Mouse (Mus musculus) kidney, embryonic 15.5 days (tissue): ENCODE measurements around the gene Mrps18b. TPM values are rescaled to one million over a fixed set of nuclear protein-coding genes. Genes with fewer than 3 reads are reported as not detected.

ENCODE experiments used
- microRNA counts: library from miRNA; unstranded; fragments of <30 nt; microRNA quantifications from one replicate; lab custom pipeline; 2016
- microRNA-seq: library from miRNA; unstranded; fragments of <30 nt; microRNA quantifications from one replicate; pipeline ENCODE4, GENCODE M21; 2016
- polyA plus RNA-seq: library from polyadenylated mRNA; unstranded; fragments of >200 nt; fragmentation: Nextera tagmentation; extraction: Ambion mirVana; gene quantifications from 2 replicates; pipeline ENCODE4 v1.2.1, GENCODE M21; 2015

Gene Mrps18b
- polyA plus RNA-seq, 1 experiment from 2014 or later = 89.4 TPM

MicroRNAs encoded within 50 kb of the gene (microRNA counts, 519-probe panel; counts per million panel counts)
- microRNA mmu-miR-1894-3p (lab: Ali Mortazavi, UCI) = 31.7 counts per million
- microRNA mmu-miR-1894-5p (lab: Ali Mortazavi, UCI) = 2,182 counts per million, percentile 23 among the panel's probes with 10 or more counts
- 2,207 counts per million, percentile 24 among the panel's probes with 10 or more counts for microRNA mmu-miR-877 (lab: Ali Mortazavi, UCI)

Small RNAs within 50 kb of the gene (microRNA-seq; reads per million reads assigned to microRNA genes)
- gene Gm28033 = not detected
- gene Mir1894 = not detected
- gene Mir877 = 39.5 reads per million, percentile 46 among the genes with 10 or more reads in this experiment

Other genes with a start within 250 kb of the Mrps18b start
- 15.9 and 18.8 TPM in 2 replicates for gene Vars2, start 248.8 kb downstream of the Mrps18b start, polyA plus RNA-seq
- 48.5 and 49.9 TPM in 2 replicates for gene Gtf2h4, start 242.7 kb downstream of the Mrps18b start, polyA plus RNA-seq
- 83.0 and 86.1 TPM in 2 replicates for gene Ddr1, start 211.8 kb downstream of the Mrps18b start, polyA plus RNA-seq
- 25.3 and 25.4 TPM in 2 replicates for gene Ier3, start 94.7 kb downstream of the Mrps18b start, polyA plus RNA-seq
- 42.3 and 44.6 TPM in 2 replicates for gene Flot1, start 93.2 kb downstream of the Mrps18b start, polyA plus RNA-seq
- gene Tubb5, start 78.1 kb downstream of the Mrps18b start, polyA plus RNA-seq = 951 and 997 TPM in 2 replicates
- gene Mdc1, start 74.9 kb downstream of the Mrps18b start, polyA plus RNA-seq = 16.5 TPM in 2 replicates
- gene Nrm, start 55.1 kb downstream of the Mrps18b start, polyA plus RNA-seq = 58.0 and 65.7 TPM in 2 replicates
- 20.8 and 23.2 TPM in 2 replicates for gene Ppp1r18, start 50.8 kb downstream of the Mrps18b start, polyA plus RNA-seq
- gene Dhx16, start 36.6 kb downstream of the Mrps18b start, polyA plus RNA-seq = 40.9 and 42.4 TPM in 2 replicates
- 31.2 and 34.7 TPM in 2 replicates for gene 2310061I04Rik, start 19.0 kb downstream of the Mrps18b start, polyA plus RNA-seq
- gene Atat1, start 6.3 kb downstream of the Mrps18b start, polyA plus RNA-seq = 86.5 and 91.6 TPM in 2 replicates
- gene Ppp1r10, start within 50 bp of the Mrps18b start, polyA plus RNA-seq = 47.5 and 47.6 TPM in 2 replicates
- 98.1 and 103 TPM in 2 replicates for gene Abcf1, start 53.4 kb upstream of the Mrps18b start, polyA plus RNA-seq
- 51.5 and 52.4 TPM in 2 replicates for gene Gnl1, start 63.5 kb upstream of the Mrps18b start, polyA plus RNA-seq
- gene Prr3, start 63.8 kb upstream of the Mrps18b start, polyA plus RNA-seq = 41.5 and 42.5 TPM in 2 replicates
- 2.9 and 3.5 TPM in 2 replicates for gene H2-T24, start 104.2 kb upstream of the Mrps18b start, polyA plus RNA-seq
- 4.3 and 4.5 TPM in 2 replicates for gene H2-T23, start 116.5 kb upstream of the Mrps18b start, polyA plus RNA-seq
- gene H2-T22, start 126.4 kb upstream of the Mrps18b start, polyA plus RNA-seq = 13.8 and 14.1 TPM in 2 replicates
- gene Gm6034, start 126.6 kb upstream of the Mrps18b start, polyA plus RNA-seq = not detected in 2 replicates
- gene Gm11127, start 142.0 kb upstream of the Mrps18b start, polyA plus RNA-seq = not detected in 2 replicates
- gene Gm19684, start 205.3 kb upstream of the Mrps18b start, polyA plus RNA-seq = not detected in 2 replicates
- gene Gm7030, start 213.0 kb upstream of the Mrps18b start, polyA plus RNA-seq = not detected in 2 replicates